In the genomic region with DNA sequence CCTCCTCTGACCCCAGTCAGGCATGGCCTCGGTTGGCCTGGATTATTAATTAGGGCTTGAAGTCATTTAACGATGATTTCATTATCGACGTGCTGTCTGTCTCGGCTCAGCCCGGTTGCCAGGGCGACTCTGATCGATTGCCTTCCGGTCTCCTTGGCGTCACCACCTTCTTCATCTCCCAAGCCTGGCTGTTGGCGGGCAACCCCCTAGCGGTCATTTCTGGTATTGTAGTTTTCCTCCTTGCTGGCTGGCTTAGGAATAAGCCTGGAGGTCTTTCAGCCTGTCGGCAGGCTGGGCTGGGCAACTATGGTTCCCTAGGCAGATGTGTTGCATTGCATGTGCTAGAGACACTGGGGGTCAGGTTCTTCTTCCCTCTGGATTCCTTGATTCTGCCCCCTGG, we compare ENCODE assay signal across 8 mouse cellular contexts. TPM values are rescaled to one million over a fixed set of nuclear protein-coding genes. Genes with fewer than 3 reads are reported as not detected.
DNase-seq lines count a peak whose midpoint lies in the region; ATAC-seq and TF ChIP-seq lines count a peak whose summit lies in the region.

No protein-coding gene starts in this region.

- H3K27me3 ChIP-seq in forebrain, embryonic 13.5 days: peaks cover 83% of the 10 kb centered on the region
- peaks cover 6% of the 10 kb centered on the region; the same call in 1 of the 2 replicates for H3K27me3 ChIP-seq in kidney, postnatal 0 days (ENCODE audit: insufficient read depth, low read length)
- peaks cover 87% of the 10 kb centered on the region for H3K27me3 ChIP-seq in midbrain, embryonic 12.5 days

- TF ChIP-seq CTCF in brain, embryonic 14.5 days (IDR thresholded peaks at IDR 0.05; ENCODE audit: borderline replicate concordance, extremely low read depth, insufficient read depth, insufficient read length): peak; percentile 82
- peak; percentile 83 for TF ChIP-seq CTCF in kidney, postnatal 0 days (IDR thresholded peaks at IDR 0.05; ENCODE audit: low read depth)

- no peak overlapping the region for H3K4me3 ChIP-seq in forebrain, embryonic 13.5 days
- H3K4me3 ChIP-seq in kidney, postnatal 0 days (replicated peaks; ENCODE audit: low read depth, low read length): no peak overlapping the region
- H3K4me3 ChIP-seq in midbrain, embryonic 12.5 days: no peak overlapping the region

- no peak overlapping the region for H3K9ac ChIP-seq in forebrain, embryonic 13.5 days
- no peak overlapping the region for H3K9ac ChIP-seq in kidney, postnatal 0 days (ENCODE audit: low read depth, low read length)
- no peak overlapping the region for H3K9ac ChIP-seq in midbrain, embryonic 12.5 days (replicated peaks)

- peaks cover under 1% of the 10 kb centered on the region for H3K4me1 ChIP-seq in forebrain, embryonic 13.5 days
- H3K4me1 ChIP-seq in kidney, postnatal 0 days (replicated peaks; ENCODE audit: insufficient read depth, low read length): no peaks in the 10 kb centered on the region
- peaks cover 14% of the 10 kb centered on the region for H3K4me1 ChIP-seq in midbrain, embryonic 12.5 days

- WGBS in forebrain, embryonic 13.5 days: 4% methylated on average over 13 of the region's 13 CpGs
- 8% methylated on average over 13 of the region's 13 CpGs for WGBS in kidney, postnatal 0 days
- WGBS in midbrain, embryonic 12.5 days: 5% methylated on average over 13 of the region's 13 CpGs

- peaks cover 5% of the 10 kb centered on the region; the same call in 1 of the 2 replicates for H3K9me3 ChIP-seq in forebrain, embryonic 13.5 days (replicated peaks)
- H3K9me3 ChIP-seq in kidney, postnatal 0 days (replicated peaks; ENCODE audit: low read length): no peaks in the 10 kb centered on the region
- H3K9me3 ChIP-seq in midbrain, embryonic 12.5 days: no peaks in the 10 kb centered on the region

- peak overlapping the region; percentile 32 for H3K4me2 ChIP-seq in forebrain, embryonic 13.5 days
- no peak overlapping the region for H3K4me2 ChIP-seq in kidney, postnatal 0 days (ENCODE audit: low read length)
- H3K4me2 ChIP-seq in midbrain, embryonic 12.5 days (replicated peaks): peak overlapping the region; percentile 17; the same call in 1 of the 2 replicates

- peak; percentile 38 for DNase-seq in cerebellum, adult 11-12 months
- peak; percentile 81 for DNase-seq in brain, embryonic 14.5 days (ENCODE audit: low read depth)
- DNase-seq in kidney, postnatal 0 days (ENCODE audit: low spot score): peak; percentile 77
- peak; percentile 56 for DNase-seq in thymus, postnatal 0 days (ENCODE audit: low spot score)

- TF ChIP-seq POLR2A in brain, embryonic 14.5 days (IDR thresholded peaks at IDR 0.05; ENCODE audit: borderline replicate concordance, extremely low read depth, insufficient read depth, insufficient read length, poor library complexity, severe bottlenecking): no peak

- ATAC-seq in cerebellum, adult (ENCODE audit: insufficient number of reproducible peaks, low FRiP score, low TSS enrichment): no peak
- ATAC-seq in CD4-positive, CD25-positive, alpha-beta regulatory T cell, adult 4 months: peak; percentile 67
- peak; percentile 64; the same call in 1 of the 2 replicates for ATAC-seq in forebrain, embryonic 13.5 days
- ATAC-seq in kidney, postnatal 0 days (replicated peaks; ENCODE audit: low FRiP score, low read depth): peak; percentile 57
- peak; percentile 67 for ATAC-seq in midbrain, embryonic 12.5 days (ENCODE audit: low FRiP score, low read depth)

- H3K27ac ChIP-seq in forebrain, embryonic 13.5 days: no peak overlapping the region
- no peak overlapping the region for H3K27ac ChIP-seq in kidney, postnatal 0 days
- no peak overlapping the region for H3K27ac ChIP-seq in midbrain, embryonic 12.5 days (replicated peaks)

- no peaks in the 10 kb centered on the region for H3K36me3 ChIP-seq in forebrain, embryonic 13.5 days (ENCODE audit: poor library complexity, severe bottlenecking)
- H3K36me3 ChIP-seq in kidney, postnatal 0 days (ENCODE audit: insufficient read depth, low read length): no peaks in the 10 kb centered on the region
- H3K36me3 ChIP-seq in midbrain, embryonic 12.5 days: no peaks in the 10 kb centered on the region

RNA-seq across cellular contexts. Expression of a gene that starts 31.2 kb away (rescaled TPM):
- polyA plus RNA-seq in CD4-positive, CD25-positive, alpha-beta regulatory T cell, adult 4 months (2017; shearing (Covaris generic)): 10 to 100 TPM; 37.8 to 60.1 TPM
- 46.2 and 48.4 TPM in 2 replicates for polyA plus RNA-seq in brain, embryonic 14.5 days (2012; rRNA removed)
- 45.0 and 48.7 TPM in 2 replicates for polyA plus RNA-seq in forebrain, embryonic 13.5 days (2015; fragmentation: Nextera tagmentation; extraction: Ambion mirVana)
- polyA plus RNA-seq in kidney, postnatal 0 days (2015; fragmentation: Nextera tagmentation; extraction: Ambion mirVana): 55.2 and 57.5 TPM in 2 replicates
- 41.4 and 42.4 TPM in 2 replicates for polyA plus RNA-seq in midbrain, embryonic 12.5 days (2016; fragmentation: Nextera tagmentation; extraction: Ambion mirVana)
- polyA plus RNA-seq in thymus, postnatal 0 days (2015; fragmentation: Nextera tagmentation; extraction: Ambion mirVana): 55.9 and 58.4 TPM in 2 replicates
